Mouse (Mus musculus) forebrain, embryonic 16.5 days (tissue): Measurements from ENCODE around the gene Taar7e. TPM values are rescaled to one million over a fixed set of nuclear protein-coding genes. Genes with fewer than 3 reads are reported as not detected.

Source experiments
- polyA plus RNA-seq: library from polyadenylated mRNA; unstranded; fragments of >200 nt; fragmentation: Nextera tagmentation; extraction: Ambion mirVana; gene quantifications from 2 replicates; pipeline ENCODE4 v1.2.1, GENCODE M21; 2015

Taar7e gene
- polyA plus RNA-seq, 1 experiment from 2014 or later = not detected

Other genes with a start within 250 kb of the Taar7e start
- gene Slc18b1, start 240.6 kb upstream of the Taar7e start, polyA plus RNA-seq = 20.8 and 21.2 TPM in 2 replicates
- not detected in 2 replicates for gene Vnn3, start 186.2 kb upstream of the Taar7e start, polyA plus RNA-seq
- gene Vnn1, start 142.9 kb upstream of the Taar7e start, polyA plus RNA-seq = 0.11 and 0.36 TPM in 2 replicates
- not detected in 2 replicates for gene Taar1, start 117.3 kb upstream of the Taar7e start, polyA plus RNA-seq
- gene Taar2, start 99.0 kb upstream of the Taar7e start, polyA plus RNA-seq = not detected in 2 replicates
- gene Taar3, start 88.1 kb upstream of the Taar7e start, polyA plus RNA-seq = not detected in 2 replicates
- gene Taar4, start 77.1 kb upstream of the Taar7e start, polyA plus RNA-seq = not detected in 2 replicates
- gene Taar5, start 66.9 kb upstream of the Taar7e start, polyA plus RNA-seq = not detected in 2 replicates
- not detected in 2 replicates for gene Taar6, start 52.0 kb upstream of the Taar7e start, polyA plus RNA-seq
- not detected in 2 replicates for gene Taar7a, start 44.1 kb upstream of the Taar7e start, polyA plus RNA-seq
- not detected in 2 replicates for gene Taar7b, start 37.7 kb upstream of the Taar7e start, polyA plus RNA-seq
- gene Taar7d, start 10.4 kb upstream of the Taar7e start, polyA plus RNA-seq = not detected in 2 replicates
- not detected in 2 replicates for gene Taar7f, start 11.9 kb downstream of the Taar7e start, polyA plus RNA-seq
- gene Taar8a, start 38.9 kb downstream of the Taar7e start, polyA plus RNA-seq = not detected in 2 replicates
- not detected in 2 replicates for gene Taar8b, start 54.7 kb downstream of the Taar7e start, polyA plus RNA-seq
- gene Taar8c, start 64.3 kb downstream of the Taar7e start, polyA plus RNA-seq = not detected in 2 replicates
- gene Taar9, start 71.9 kb downstream of the Taar7e start, polyA plus RNA-seq = not detected in 2 replicates
- 287 and 301 TPM in 2 replicates for gene Stx7, start 111.7 kb downstream of the Taar7e start, polyA plus RNA-seq
- 2.0 and 2.4 TPM in 2 replicates for gene Moxd1, start 185.9 kb downstream of the Taar7e start, polyA plus RNA-seq